8 mouse cellular contexts compared by ENCODE assay signal in the genomic region with DNA sequence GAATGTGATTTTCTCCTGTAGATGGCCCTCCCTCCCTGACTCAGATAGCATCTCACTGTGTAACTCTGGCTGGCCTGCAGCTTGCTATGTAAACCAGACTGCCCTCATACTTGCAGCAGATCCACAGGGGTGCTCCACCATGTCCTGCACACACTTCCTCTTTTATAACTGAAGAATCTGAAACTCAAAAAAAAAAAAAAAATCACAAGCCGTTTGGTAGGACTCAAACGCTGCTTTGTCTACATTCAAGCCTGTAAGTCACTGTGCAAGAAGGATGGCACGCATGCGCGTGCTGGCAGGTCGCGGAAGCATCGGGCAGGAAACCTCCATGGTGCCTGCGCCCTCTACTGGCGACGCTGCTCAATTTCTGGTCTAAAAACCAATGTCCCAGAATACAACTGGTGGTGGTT. TPM values are rescaled to one million over a fixed set of nuclear protein-coding genes. Genes with fewer than 3 reads are reported as not detected.
DNase-seq lines count a peak whose midpoint lies in the region; ATAC-seq lines count a peak whose summit lies in the region.

No protein-coding gene starts in this region.

- peak overlapping the region; percentile 54 for H3K9ac ChIP-seq in hindbrain, embryonic 11.5 days (ENCODE audit: low read depth, low read length)

- under 1% methylated on average over 11 of the region's 11 CpGs for WGBS in hindbrain, embryonic 11.5 days

- peak overlapping the region; percentile 43; the same call in 1 of the 2 replicates for H3K27ac ChIP-seq in hindbrain, embryonic 11.5 days (ENCODE audit: low read depth, low read length)

- peak; percentile 86 for ATAC-seq in hindbrain, embryonic 11.5 days (ENCODE audit: low FRiP score)

- H3K4me2 ChIP-seq in hindbrain, embryonic 11.5 days (replicated peaks; ENCODE audit: low read depth, low read length) = peak overlapping the region; percentile 28

- H3K4me1 ChIP-seq in hindbrain, embryonic 11.5 days (replicated peaks; ENCODE audit: control insufficient read depth, insufficient read depth, low read length) = no peaks in the 10 kb centered on the region

- no peaks in the 10 kb centered on the region for H3K27me3 ChIP-seq in hindbrain, embryonic 11.5 days (ENCODE audit: control insufficient read depth, insufficient read depth, low read length)

- no peaks in the 10 kb centered on the region for H3K9me3 ChIP-seq in hindbrain, embryonic 11.5 days (ENCODE audit: control insufficient read depth, low read length)

- H3K36me3 ChIP-seq in hindbrain, embryonic 11.5 days (ENCODE audit: control insufficient read depth, insufficient read depth, low read length) = no peaks in the 10 kb centered on the region

- peak overlapping the region; percentile 15; the same call in 1 of the 2 replicates for H3K4me3 ChIP-seq in hindbrain, embryonic 11.5 days (ENCODE audit: low read depth, low read length)

- DNase-seq in MEL-GATA-1-ER (ENCODE audit: extremely low read depth, low read depth) = peak; percentile 98
- DNase-seq in cerebellum, adult 9-10 months = peak; percentile 92
- peak; percentile 88 to 97 for DNase-seq in frontal cortex, adult 2 months (ENCODE audit: extremely low spot score in 1 of 2, low spot score in 1 of 2)
- DNase-seq in hindbrain, embryonic 11.5 days (ENCODE audit: low spot score) = peak; percentile 97
- peak; percentile 93 to 94 for DNase-seq in layer of hippocampus, postnatal 10 days (ENCODE audit: low spot score in 2 of 2)
- DNase-seq in lung, postnatal 10 days = peak; percentile 94
- DNase-seq in ovary, postnatal 36 days (ENCODE audit: low spot score) = peak; percentile 88
- peak; percentile 92 for DNase-seq in thymus, postnatal 25 days

RNA-seq across cellular contexts. Expression of a gene that starts 19.8 kb away (rescaled TPM):
- not detected in 2 replicates for polyA plus RNA-seq in frontal cortex, adult 2 months (2012; rRNA removed)
- 0.26 and 0.38 TPM in 2 replicates for polyA plus RNA-seq in hindbrain, embryonic 11.5 days (2014; fragmentation: Nextera tagmentation; extraction: Ambion mirVana)
- under 1 TPM in 1 of 2 experiments, not detected in 1; 0.39 TPM for total RNA-seq in layer of hippocampus, postnatal 10 days (2021)

RNA-seq across cellular contexts. Expression of a gene that starts 30.5 kb away (rescaled TPM):
- polyA plus RNA-seq in frontal cortex, adult 2 months (2012; rRNA removed) = 2.7 and 3.4 TPM in 2 replicates
- 0.91 and 1.6 TPM in 2 replicates for polyA plus RNA-seq in hindbrain, embryonic 11.5 days (2014; fragmentation: Nextera tagmentation; extraction: Ambion mirVana)
- total RNA-seq in layer of hippocampus, postnatal 10 days (2021) = 1 to 10 TPM; 1.7 to 2.8 TPM

RNA-seq across cellular contexts. Expression of a gene that starts 58.9 kb away (rescaled TPM):
- polyA plus RNA-seq in frontal cortex, adult 2 months (2012; rRNA removed) = not detected in 2 replicates
- polyA plus RNA-seq in hindbrain, embryonic 11.5 days (2014; fragmentation: Nextera tagmentation; extraction: Ambion mirVana) = not detected in 2 replicates
- under 1 TPM; 0.23 to 0.36 TPM for total RNA-seq in layer of hippocampus, postnatal 10 days (2021)

Comparison
In these comparisons a context has a peak if more than half of its experiments do, and no peak if none do; other contexts are left out.
1. Peak in every context shown above with its lines: DNase-seq, ATAC-seq, H3K4me3 ChIP-seq and H3K27ac ChIP-seq.